Mouse (Mus musculus): Measurements from ENCODE around the gene Ddx6. TPM values are rescaled to one million over a fixed set of nuclear protein-coding genes. Genes with fewer than 3 reads are reported as not detected.

The Ddx6 gene
- polyA plus RNA-seq, 1 experiment from 2014 or later: 25.8 TPM

DNA sequence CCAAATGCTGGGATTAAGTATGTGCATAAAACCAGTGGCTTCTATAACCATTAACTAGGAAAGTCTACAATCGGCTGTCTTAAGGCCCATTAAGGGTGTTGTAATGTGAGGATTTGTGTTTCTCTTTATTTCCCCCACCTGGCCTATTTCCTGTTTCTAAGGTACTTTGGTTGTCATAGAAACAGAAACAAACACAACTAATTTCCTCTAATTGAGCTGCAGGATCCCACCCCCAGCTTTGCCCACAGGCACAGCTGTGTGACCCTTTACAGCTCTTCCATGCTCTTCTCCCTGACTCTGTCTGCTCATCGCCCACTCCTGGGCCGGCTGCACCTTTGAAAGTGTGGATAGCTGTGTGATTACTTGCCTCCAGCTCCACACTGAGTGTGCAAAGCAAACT lies 23.3 kb upstream of the Ddx6 start:
- no peak for ATAC-seq (ENCODE audit: low FRiP score, low read depth)
- H3K27me3 ChIP-seq: no peaks in the 10 kb centered on the region
- H3K9ac ChIP-seq: 0 out of 2 replicates have a peak overlapping the region, but pooled peaks have one; percentile 36
- no peak overlapping the region for H3K4me2 ChIP-seq (replicated peaks)
- WGBS: 3% methylated on average over 3 of the region's 3 CpGs
- H3K9me3 ChIP-seq: 0 out of 2 replicates have a peak, but pooled peaks cover 8% of the 10 kb centered on the region
- no peak overlapping the region for H3K27ac ChIP-seq
- H3K4me1 ChIP-seq: peaks cover 9% of the 10 kb centered on the region
- no peaks in the 10 kb centered on the region for H3K36me3 ChIP-seq
- H3K4me3 ChIP-seq: no peak overlapping the region

- Histone ChIP-seq H3K4me3 (no peak overlapping the region), H3K36me3 (no peaks in the 10 kb centered on the region), H3K9me3 (0 out of 2 replicates have a peak, but pooled peaks cover 8% of the 10 kb centered on the region), H3K27me3 (no peaks in the 10 kb centered on the region), H3K9ac (no peak overlapping the region), H3K4me2 (replicated peaks) (no peak overlapping the region), H3K27ac (no peak overlapping the region), H3K4me1 (peaks cover 14% of the 10 kb centered on the region)
- no peak for ATAC-seq (ENCODE audit: low FRiP score, low read depth)
- 78% methylated on average over 16 of the region's 16 CpGs for WGBS
Observed at GRCm38 (mm10) chr9:44582390-44582789, 22.3 kb upstream of the Ddx6 start.

- H3K4me1 ChIP-seq: peaks cover 6% of the 10 kb centered on the region; the same call in 1 of the 2 replicates
- H3K27ac ChIP-seq: no peak overlapping the region
- H3K4me2 ChIP-seq (replicated peaks): no peak overlapping the region
- H3K27me3 ChIP-seq: no peaks in the 10 kb centered on the region
- 64% methylated on average over 8 of the region's 8 CpGs for WGBS
- no peak for ATAC-seq (ENCODE audit: low FRiP score, low read depth)
- H3K9ac ChIP-seq: no peak overlapping the region
- 0 out of 2 replicates have a peak, but pooled peaks cover 8% of the 10 kb centered on the region for H3K9me3 ChIP-seq
- no peak overlapping the region for H3K4me3 ChIP-seq
- H3K36me3 ChIP-seq: no peaks in the 10 kb centered on the region
Observed at GRCm38 (mm10) chr9:44586640-44587261, 17.9 kb upstream of the Ddx6 start.

DNA sequence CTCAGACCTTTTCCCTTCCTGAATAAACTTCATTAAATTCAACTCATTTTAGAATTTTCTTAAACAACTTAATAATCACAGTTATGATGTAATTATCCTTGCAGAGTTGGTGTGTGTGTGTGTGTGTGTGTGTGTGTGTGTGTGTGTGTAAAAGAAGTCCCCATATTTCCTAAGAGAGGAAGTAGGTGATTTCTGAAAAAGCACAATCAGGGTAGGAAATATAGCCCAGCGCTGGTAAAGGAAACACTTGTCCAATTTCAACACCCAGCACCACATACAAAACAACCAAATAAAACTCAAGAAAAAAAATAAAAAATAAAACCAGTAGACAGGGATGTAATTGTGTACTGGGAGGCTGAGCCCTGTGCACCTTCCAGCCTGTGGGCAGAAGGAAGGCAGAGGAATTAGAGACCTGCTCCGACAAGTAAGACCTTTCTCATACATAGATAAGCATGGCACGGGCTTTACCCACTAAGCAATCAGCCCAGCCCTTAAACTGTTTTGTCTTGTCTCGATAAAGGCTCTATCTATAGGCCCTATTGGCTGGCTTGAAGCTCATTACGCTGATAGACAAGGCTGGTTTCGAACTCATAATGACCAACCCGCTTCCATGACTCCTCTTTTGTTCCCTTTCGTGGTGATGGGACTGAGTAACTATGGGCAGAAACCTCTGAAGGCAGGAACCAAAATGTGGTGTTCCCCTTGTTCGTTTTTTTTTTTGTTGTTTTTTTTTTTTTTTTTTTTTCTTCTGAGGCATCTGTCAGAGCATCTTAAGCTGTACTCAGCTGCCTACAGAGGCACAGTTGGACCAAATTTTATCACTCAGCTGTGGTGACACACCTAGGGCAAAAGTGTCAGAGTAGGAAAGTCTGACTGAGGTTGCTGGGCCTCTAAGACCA lies 17.2 kb upstream of the Ddx6 start:
- WGBS: 78% methylated on average over 9 of the region's 9 CpGs
- no peak overlapping the region for H3K9ac ChIP-seq
- H3K4me2 ChIP-seq (replicated peaks): no peak overlapping the region
- H3K4me1 ChIP-seq: 0 out of 2 replicates have a peak, but pooled peaks cover 5% of the 10 kb centered on the region
- no peaks in the 10 kb centered on the region for H3K36me3 ChIP-seq
- H3K27me3 ChIP-seq: no peaks in the 10 kb centered on the region
- ATAC-seq (ENCODE audit: low FRiP score, low read depth): no peak
- no peak overlapping the region for H3K4me3 ChIP-seq
- 0 out of 2 replicates have a peak, but pooled peaks cover 10% of the 10 kb centered on the region for H3K9me3 ChIP-seq
- no peak overlapping the region for H3K27ac ChIP-seq

DNA sequence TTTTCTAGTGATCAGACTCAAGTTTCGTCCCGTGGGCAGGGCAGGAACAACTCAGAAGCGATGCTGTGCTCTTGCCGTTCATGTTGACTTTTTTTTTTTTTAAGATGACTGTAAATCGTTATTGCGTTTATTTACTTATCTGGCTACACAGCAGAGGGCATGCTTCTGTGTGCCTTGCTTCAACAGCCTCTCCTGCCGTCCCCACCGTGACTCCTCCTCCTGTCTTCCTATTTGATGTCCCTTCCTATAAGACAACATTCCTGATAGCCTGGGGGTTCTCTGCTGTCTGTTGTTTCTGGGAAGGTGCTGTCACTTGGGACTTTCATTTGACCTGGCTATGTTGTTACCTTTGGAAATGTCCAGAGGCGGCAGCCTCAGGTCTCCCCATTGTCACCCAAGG lies 16.1 kb upstream of the Ddx6 start:
- Histone ChIP-seq H3K36me3 (no peaks in the 10 kb centered on the region), H3K4me1 (0 out of 2 replicates have a peak, but pooled peaks cover 5% of the 10 kb centered on the region), H3K4me2 (replicated peaks) (no peak overlapping the region), H3K27ac (no peak overlapping the region), H3K27me3 (no peaks in the 10 kb centered on the region), H3K4me3 (no peak overlapping the region), H3K9ac (no peak overlapping the region), H3K9me3 (0 out of 2 replicates have a peak, but pooled peaks cover 8% of the 10 kb centered on the region)
- no peak for ATAC-seq (ENCODE audit: low FRiP score, low read depth)
- 53% methylated on average over 9 of the region's 9 CpGs for WGBS

DNA sequence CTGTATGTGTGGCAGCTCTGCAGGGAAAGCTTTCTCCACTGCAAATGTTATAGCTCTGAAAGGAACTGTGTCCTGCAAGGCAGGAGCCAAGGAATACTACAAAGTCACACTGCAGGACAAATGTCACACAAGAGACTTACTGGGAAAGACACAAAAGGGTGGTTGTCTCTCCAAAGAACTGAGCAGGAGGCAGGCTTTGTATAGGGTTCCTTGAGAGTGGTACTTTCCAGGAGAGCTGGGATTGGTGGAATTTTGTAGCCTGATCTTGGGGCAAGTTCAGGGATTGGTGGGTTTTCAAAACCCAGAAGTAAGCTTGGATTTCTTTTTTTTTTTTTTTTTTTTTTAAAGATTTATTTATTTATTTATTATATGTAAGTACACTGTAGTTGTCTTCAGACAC lies 15.6 kb upstream of the Ddx6 start:
- Histone ChIP-seq H3K36me3 (no peaks in the 10 kb centered on the region), H3K9me3 (0 out of 2 replicates have a peak, but pooled peaks cover 3% of the 10 kb centered on the region), H3K27me3 (no peaks in the 10 kb centered on the region), H3K9ac (no peak overlapping the region), H3K4me2 (replicated peaks) (no peak overlapping the region), H3K4me1 (0 out of 2 replicates have a peak, but pooled peaks cover 5% of the 10 kb centered on the region), H3K4me3 (no peak overlapping the region), H3K27ac (no peak overlapping the region)
- no peak for ATAC-seq (ENCODE audit: low FRiP score, low read depth)

- no peak for ATAC-seq (ENCODE audit: low FRiP score, low read depth)
- WGBS: 23% methylated on average over 2 of the region's 2 CpGs
Observed at GRCm38 (mm10) chr9:44590969-44591368, 13.7 kb upstream of the Ddx6 start.

DNA sequence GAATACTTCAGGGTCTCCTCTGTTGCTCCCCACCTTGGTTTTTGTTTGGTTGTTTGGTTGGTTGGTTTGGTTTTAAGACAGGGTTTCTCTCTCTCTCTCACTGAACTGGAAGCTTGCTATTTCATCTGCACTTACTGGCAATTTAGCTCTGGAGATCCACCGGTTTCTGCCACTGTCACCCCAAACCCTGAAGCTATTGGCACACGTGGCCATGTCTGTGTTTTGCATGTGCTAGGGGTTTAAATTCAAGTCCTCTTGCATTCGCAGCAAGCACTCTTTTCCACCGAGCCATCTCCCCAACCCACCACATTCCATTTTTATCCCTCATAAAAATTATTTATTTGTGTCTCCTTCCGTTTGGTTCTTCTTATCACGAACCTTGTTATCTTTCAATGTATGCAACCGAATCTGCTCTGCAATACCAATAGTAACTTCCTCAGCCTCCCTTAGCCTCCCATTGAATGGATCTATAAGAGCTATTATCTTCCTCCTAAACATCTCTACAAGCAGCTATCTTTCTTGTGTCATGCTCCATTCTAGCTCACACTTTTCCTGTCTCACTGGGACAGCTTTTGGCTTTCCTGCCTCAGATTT lies 13.0 kb upstream of the Ddx6 start:
- Histone ChIP-seq H3K27ac (no peak overlapping the region), H3K27me3 (no peaks in the 10 kb centered on the region), H3K4me2 (replicated peaks) (no peak overlapping the region), H3K4me3 (no peak overlapping the region), H3K4me1 (0 out of 2 replicates have a peak, but pooled peaks cover 3% of the 10 kb centered on the region), H3K9me3 (0 out of 2 replicates have a peak, but pooled peaks cover 3% of the 10 kb centered on the region), H3K36me3 (no peaks in the 10 kb centered on the region), H3K9ac (no peak overlapping the region)
- WGBS: 75% methylated on average over 7 of the region's 7 CpGs
- no peak for ATAC-seq (ENCODE audit: low FRiP score, low read depth)

More at GRCm38 (mm10) chr9:44590969-44591368, 13.7 kb upstream of the Ddx6 start:
- Histone ChIP-seq H3K4me3 (no peak overlapping the region), H3K27me3 (no peaks in the 10 kb centered on the region), H3K9me3 (0 out of 2 replicates have a peak, but pooled peaks cover 3% of the 10 kb centered on the region), H3K4me1 (0 out of 2 replicates have a peak, but pooled peaks cover 5% of the 10 kb centered on the region), H3K36me3 (no peaks in the 10 kb centered on the region), H3K9ac (no peak overlapping the region), H3K4me2 (replicated peaks) (no peak overlapping the region), H3K27ac (no peak overlapping the region)

DNA sequence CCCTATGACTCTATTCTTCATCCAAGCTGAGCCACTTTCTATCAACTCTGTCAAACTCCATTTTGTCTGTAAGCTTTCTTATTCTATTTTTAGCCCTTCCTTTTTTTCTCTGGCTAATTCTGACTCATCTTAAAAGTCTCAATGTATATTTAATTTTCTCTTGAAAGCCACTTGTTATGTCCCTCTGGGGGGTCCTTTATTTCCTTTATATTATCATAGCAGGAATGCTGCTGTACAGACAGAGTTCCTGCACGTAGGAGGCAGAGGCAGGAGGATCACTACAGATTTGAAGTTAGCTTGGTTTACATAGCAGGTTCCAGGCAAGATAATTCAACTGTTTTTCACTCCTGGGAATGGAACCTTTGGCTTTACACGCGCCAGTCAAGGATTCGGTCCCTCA lies 11.5 kb upstream of the Ddx6 start:
- no peaks in the 10 kb centered on the region for H3K27me3 ChIP-seq
- no peaks in the 10 kb centered on the region for H3K4me1 ChIP-seq
- no peak overlapping the region for H3K4me2 ChIP-seq (replicated peaks)
- H3K36me3 ChIP-seq: no peaks in the 10 kb centered on the region
- H3K27ac ChIP-seq: no peak overlapping the region
- WGBS: 87% methylated on average over 4 of the region's 4 CpGs
- no peak overlapping the region for H3K4me3 ChIP-seq
- H3K9me3 ChIP-seq: 0 out of 2 replicates have a peak, but pooled peaks cover 3% of the 10 kb centered on the region
- H3K9ac ChIP-seq: no peak overlapping the region
- ATAC-seq (ENCODE audit: low FRiP score, low read depth): no peak

GRCm38 (mm10) chr9:44593886-44594285 lies 10.8 kb upstream of the Ddx6 start:
- Histone ChIP-seq H3K27me3 (no peaks in the 10 kb centered on the region), H3K9ac (no peak overlapping the region), H3K36me3 (no peaks in the 10 kb centered on the region), H3K9me3 (0 out of 2 replicates have a peak, but pooled peaks cover 3% of the 10 kb centered on the region), H3K4me1 (peaks cover 4% of the 10 kb centered on the region), H3K4me2 (replicated peaks) (no peak overlapping the region), H3K27ac (no peak overlapping the region), H3K4me3 (no peak overlapping the region)
- 86% methylated on average over 4 of the region's 4 CpGs for WGBS
- no peak for ATAC-seq (ENCODE audit: low FRiP score, low read depth)

DNA sequence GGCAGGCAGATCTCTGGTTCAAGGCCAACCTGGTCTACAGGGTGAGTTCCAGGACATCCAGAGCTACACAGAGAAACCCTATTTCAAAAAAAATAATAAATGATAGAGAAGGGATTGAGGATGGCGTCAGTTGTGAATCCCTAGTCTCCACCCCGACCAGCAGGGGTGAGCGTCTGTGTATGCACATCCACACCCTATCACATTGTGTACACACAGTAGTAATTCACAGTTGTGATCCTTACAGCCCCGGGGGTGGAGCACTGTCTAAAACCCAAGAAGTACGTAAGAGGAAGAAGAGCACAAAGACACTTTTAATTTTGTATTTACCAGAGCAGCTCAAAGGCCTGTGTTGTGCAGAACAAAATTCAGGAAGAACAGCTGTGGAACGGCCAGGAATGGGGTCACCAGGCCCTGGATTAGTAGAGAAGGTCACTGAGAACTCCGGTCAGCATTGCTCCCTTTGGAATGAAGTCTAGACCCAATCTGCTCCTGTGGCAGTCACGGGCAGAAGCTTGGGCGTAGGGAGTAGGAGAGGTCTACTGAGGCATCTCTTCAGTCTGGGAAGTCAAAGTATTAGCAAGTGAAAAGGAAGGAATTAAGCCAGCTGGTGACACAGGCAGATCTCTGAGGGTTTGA lies 9.7 kb upstream of the Ddx6 start:
- Histone ChIP-seq H3K27ac (no peak overlapping the region), H3K4me1 (peaks cover 13% of the 10 kb centered on the region), H3K9ac (no peak overlapping the region), H3K4me2 (replicated peaks) (no peak overlapping the region), H3K9me3 (0 out of 2 replicates have a peak, but pooled peaks cover 3% of the 10 kb centered on the region), H3K4me3 (no peak overlapping the region), H3K36me3 (no peaks in the 10 kb centered on the region), H3K27me3 (no peaks in the 10 kb centered on the region)
- ATAC-seq (ENCODE audit: low FRiP score, low read depth): no peak
- 88% methylated on average over 9 of the region's 9 CpGs for whole genome bisulfite sequencing

All from limb, embryonic 13.5 days (tissue).